Mouse (Mus musculus): Measurements from ENCODE around the gene Igsf3. TPM values are rescaled to one million over a fixed set of nuclear protein-coding genes. Genes with fewer than 3 reads are reported as not detected.

Gene Igsf3
- total RNA-seq (2021), result 10 to 100 TPM; 15.4 to 20.3 TPM
- long read RNA-seq, experiment 1, result 0 reads
- long read RNA-seq, experiment 2, partial matches to known transcripts, result 3 of 6 reads
- long read RNA-seq, experiment 2, other reads (novel, unspliced or antisense), result 3 of 6 reads

GRCm38 (mm10) chr3:101376538-101377247 lies at the start of gene Igsf3:
Gene Igsf3 (plus strand): TSS chr3:101377083.
- peak; percentile 54 to 57 for DNase-seq (ENCODE audit: low spot score in 2 of 2)

- DNase-seq (ENCODE audit: low spot score in 2 of 2), result no peak
These were observed 49.6 kb upstream of the Igsf3 start for GRCm38 (mm10) chr3:101327248-101327647.

GRCm38 (mm10) chr3:101328617-101329016 lies 48.3 kb upstream of the Igsf3 start:
- no peak for DNase-seq (ENCODE audit: low spot score in 2 of 2)

GRCm38 (mm10) chr3:101343199-101343924 lies 33.5 kb upstream of the Igsf3 start:
- no peak for DNase-seq (ENCODE audit: low spot score in 2 of 2)

- DNase-seq (ENCODE audit: low spot score in 2 of 2), result no peak
These were observed 32.6 kb upstream of the Igsf3 start for GRCm38 (mm10) chr3:101344246-101344645.

- no peak for DNase-seq (ENCODE audit: low spot score in 2 of 2)
These were observed 31.6 kb upstream of the Igsf3 start for GRCm38 (mm10) chr3:101345299-101345698.

- DNase-seq (ENCODE audit: low spot score in 2 of 2), result no peak
These were observed 30.1 kb upstream of the Igsf3 start for GRCm38 (mm10) chr3:101346806-101347205.

- DNase-seq (ENCODE audit: low spot score in 2 of 2), result no peak
These were observed 28.3 kb upstream of the Igsf3 start for GRCm38 (mm10) chr3:101348501-101349161.

- DNase-seq (ENCODE audit: low spot score in 2 of 2), result no peak
These were observed 27.2 kb upstream of the Igsf3 start for GRCm38 (mm10) chr3:101349542-101350307.

- DNase-seq (ENCODE audit: low spot score in 2 of 2), result no peak
These were observed 26.5 kb upstream of the Igsf3 start for GRCm38 (mm10) chr3:101350406-101350805.

GRCm38 (mm10) chr3:101354490-101354889 lies 22.4 kb upstream of the Igsf3 start:
- no peak for DNase-seq (ENCODE audit: low spot score in 2 of 2)

- DNase-seq (ENCODE audit: low spot score in 2 of 2), result no peak
These were observed 21.2 kb upstream of the Igsf3 start for GRCm38 (mm10) chr3:101355702-101356101.

GRCm38 (mm10) chr3:101356583-101357553 lies 20.0 kb upstream of the Igsf3 start:
- DNase-seq (ENCODE audit: low spot score in 2 of 2), result no peak

- DNase-seq (ENCODE audit: low spot score in 2 of 2), result no peak
These were observed 16.1 kb upstream of the Igsf3 start for GRCm38 (mm10) chr3:101360832-101361231.

GRCm38 (mm10) chr3:101362391-101362790 lies 14.5 kb upstream of the Igsf3 start:
- DNase-seq (ENCODE audit: low spot score in 2 of 2), result no peak

- no peak for DNase-seq (ENCODE audit: low spot score in 2 of 2)
These were observed 13.3 kb upstream of the Igsf3 start for GRCm38 (mm10) chr3:101363574-101363973.

GRCm38 (mm10) chr3:101365081-101365612 lies 11.7 kb upstream of the Igsf3 start:
- DNase-seq (ENCODE audit: low spot score in 2 of 2), result no peak

- no peak for DNase-seq (ENCODE audit: low spot score in 2 of 2)
These were observed 11.0 kb upstream of the Igsf3 start for GRCm38 (mm10) chr3:101365911-101366310.

- DNase-seq (ENCODE audit: low spot score in 2 of 2), result no peak
These were observed 9.5 kb upstream of the Igsf3 start for GRCm38 (mm10) chr3:101367372-101367771.
